ENCODE assay signal across 20 mouse cellular contexts in genomic region chr3:97961962-97962361, GRCm38 (mm10).
"Had no signal": no experiment of that assay in that cellular context is flagged by ENCODE, and none has a peak within 500 bp of the region (broad histone marks: within the 10 kb centered on the region; RNA-seq: fewer than 3 reads in every experiment).

No protein-coding gene starts in this region.

- H3K4me1 ChIP-seq: intestine, embryonic 15.5 days had no signal

- DNase-seq: kidney, adult 11 months; kidney, adult 9 months; kidney, postnatal 25 days; layer of hippocampus, adult 9-11 months; liver; lung, adult 18-20 months; lung, postnatal 10 days; lung, postnatal 36 days; midbrain, embryonic 14.5 days; thymus, postnatal 25 days had no signal

- H3K27me3 ChIP-seq: intestine, embryonic 15.5 days; limb, embryonic 13.5 days; liver, embryonic 15.5 days; lung, embryonic 15.5 days; megakaryocyte, embryonic 14.5 days had no signal

- H3K4me3 ChIP-seq: intestine, embryonic 15.5 days; layer of hippocampus, adult 2 months; left cerebral cortex, adult 2 months; limb, embryonic 13.5 days; liver, embryonic 12.5 days; liver, embryonic 15.5 days; lung, embryonic 15.5 days; megakaryocyte, embryonic 14.5 days; midbrain, embryonic 10.5 days had no signal

- H3K36me3 ChIP-seq: intestine, embryonic 15.5 days; limb, embryonic 13.5 days; liver, embryonic 12.5 days; liver, embryonic 15.5 days; lung, embryonic 15.5 days; midbrain, embryonic 10.5 days had no signal

- H3K9me3 ChIP-seq: intestine, embryonic 15.5 days; limb, embryonic 13.5 days; liver, embryonic 12.5 days; liver, embryonic 15.5 days; lung, embryonic 15.5 days; megakaryocyte, embryonic 14.5 days; midbrain, embryonic 10.5 days had no signal

- ATAC-seq: intestine, embryonic 15.5 days; liver, embryonic 12.5 days had no signal

- H3K4me2 ChIP-seq: intestine, embryonic 15.5 days; limb, embryonic 13.5 days; liver, embryonic 12.5 days; liver, embryonic 15.5 days; lung, embryonic 15.5 days had no signal

- H3K9ac ChIP-seq: intestine, embryonic 15.5 days; limb, embryonic 13.5 days; liver, embryonic 12.5 days; liver, embryonic 15.5 days; lung, embryonic 15.5 days had no signal

- H3K27ac ChIP-seq: kidney, postnatal 0 days; layer of hippocampus, adult 2 months; left cerebral cortex, adult 2 months; limb, embryonic 13.5 days; liver, embryonic 12.5 days; liver, embryonic 15.5 days; lung, embryonic 15.5 days; midbrain, embryonic 10.5 days had no signal
